Comparison of ENCODE assay signal across 8 mouse cellular contexts in the genomic region with DNA sequence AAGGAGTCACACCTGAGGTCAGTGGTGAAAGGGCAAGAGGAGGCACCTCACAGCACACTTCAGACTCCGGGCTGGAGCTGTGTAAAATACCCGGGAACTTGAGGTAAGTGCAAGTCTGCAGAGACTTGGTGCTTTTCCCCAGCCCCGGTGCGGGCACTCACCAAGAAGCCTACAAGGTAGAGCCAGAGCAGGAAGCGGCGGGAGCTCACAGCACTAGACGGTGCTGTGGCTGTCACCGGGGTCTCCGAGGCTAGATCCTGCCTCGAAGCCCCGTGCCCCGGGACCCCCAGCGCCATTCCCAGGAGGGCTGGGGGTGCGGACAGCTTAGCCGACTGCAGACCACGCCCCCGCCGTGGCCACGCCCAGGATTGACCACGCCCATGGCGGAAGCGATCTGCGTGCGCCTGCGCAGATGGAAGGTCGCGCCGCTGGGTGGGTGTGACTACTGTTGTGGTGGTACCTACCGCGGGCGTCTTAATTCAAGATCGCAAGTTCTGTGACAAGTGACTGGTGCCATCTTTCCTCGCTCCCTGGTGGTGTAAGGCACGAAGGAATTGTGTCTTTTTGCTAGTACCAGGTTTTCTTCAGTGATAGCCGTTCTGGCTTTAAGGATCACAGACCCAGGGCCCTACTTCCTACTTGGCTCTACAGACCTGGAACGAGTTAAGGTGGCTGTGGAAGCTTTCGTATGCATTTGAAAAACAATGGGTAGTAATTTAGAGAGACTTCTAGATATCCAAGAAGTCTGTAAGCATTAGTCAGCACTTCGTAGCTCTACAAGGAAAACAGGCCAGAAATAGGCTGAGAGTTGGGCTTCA. TPM values are rescaled to one million over a fixed set of nuclear protein-coding genes. Genes with fewer than 3 reads are reported as not detected.
A peak's percentile ranks its signal among the peaks of the same experiment; 100 is the strongest.
DNase-seq lines count a peak whose midpoint lies in the region; ATAC-seq lines count a peak whose summit lies in the region.

A gene (minus strand): TSS at position 364 of the 818 bp plus-strand sequence.

- H3K4me2 ChIP-seq in hindbrain, embryonic 14.5 days (replicated peaks) = peak within 1 kb of the TSS; percentile 71

- H3K4me1 ChIP-seq in hindbrain, embryonic 14.5 days (replicated peaks; ENCODE audit: control insufficient read depth, insufficient read depth, low read length) = no peaks in the 10 kb centered on the region; the same call in 1 of the 2 replicates

- peak; percentile 90 for DNase-seq in T-cell, adult 2 months (ENCODE audit: low spot score)
- DNase-seq in cerebellum, postnatal 25 days = peak; percentile 81 to 89
- DNase-seq in frontal cortex, postnatal 25 days (ENCODE audit: low spot score in 2 of 2) = peak; percentile 77 to 87
- DNase-seq in hindbrain, embryonic 14.5 days (ENCODE audit: low spot score) = peak; percentile 93
- DNase-seq in layer of hippocampus, postnatal 36 days = peak; percentile 89 to 91
- DNase-seq in lung, postnatal 25 days (ENCODE audit: low spot score) = peak; percentile 82
- DNase-seq in retina, adult 2 months (ENCODE audit: low read depth, low spot score) = peak; percentile 43
- peak; percentile 96 for DNase-seq in thymus, postnatal 25 days

- peak within 1 kb of the TSS; percentile 55 for H3K4me3 ChIP-seq in hindbrain, embryonic 14.5 days (replicated peaks; ENCODE audit: low read length)

- no peaks in the 10 kb centered on the region for H3K27me3 ChIP-seq in hindbrain, embryonic 14.5 days (ENCODE audit: control insufficient read depth, insufficient read depth, low read length)

- no peaks in the 10 kb centered on the region for H3K36me3 ChIP-seq in hindbrain, embryonic 14.5 days (replicated peaks; ENCODE audit: control insufficient read depth, insufficient read depth)

- 6% methylated on average over 38 of the region's 38 CpGs for WGBS in hindbrain, embryonic 14.5 days

- H3K27ac ChIP-seq in hindbrain, embryonic 14.5 days = no peak within 1 kb of the TSS

- ATAC-seq in hindbrain, embryonic 14.5 days (ENCODE audit: low FRiP score) = peak; percentile 95

- no peaks in the 10 kb centered on the region for H3K9me3 ChIP-seq in hindbrain, embryonic 14.5 days (ENCODE audit: control insufficient read depth, low read length)

- H3K9ac ChIP-seq in hindbrain, embryonic 14.5 days = peak within 1 kb of the TSS; percentile 53

RNA-seq across cellular contexts. Expression of the gene that starts here (rescaled TPM):
- 8.6 and 9.8 TPM in 2 replicates for polyA plus RNA-seq in hindbrain, embryonic 14.5 days (2014; fragmentation: Nextera tagmentation; extraction: Ambion mirVana)
- total RNA-seq in layer of hippocampus, postnatal 36 days (2021) = 1 to 10 TPM; 5.5 TPM

Comparison
In these comparisons a context has a peak if more than half of its experiments do, and no peak if none do; other contexts are left out.
1. DNase-seq: peak in every context shown above with its lines; median percentile 96 in thymus, postnatal 25 days; 93 in hindbrain, embryonic 14.5 days; 90 in T-cell, adult 2 months; 90 in layer of hippocampus, postnatal 36 days; 85 in cerebellum, postnatal 25 days; 82 in frontal cortex, postnatal 25 days; 82 in lung, postnatal 25 days; 43 in retina, adult 2 months.